Mouse (Mus musculus) mouse embryonic stem cell (cell line): ENCODE data around the gene Retreg1.

Experiments
- in situ Hi-C, 2 experiments: fragments of 300-500 bp; cut with MboI; formaldehyde crosslinking; loops; 1 replicate in 1 of 2; 3 replicates in 1 of 2; pipeline ENCODE4 v1.14.3; 2019 to 2020; ENCODE audit warnings: low sequenced_read_pairs in 2 of 2, low pct_unique_long_range_greater_than_20kb in 1 of 2, mixed read lengths in 1 of 2; ENCODE audit not compliant: unreplicated experiment in 1 of 2

Gene Retreg1

GRCm38 (mm10) chr15:25821981-25822380, 21.0 kb upstream of the Retreg1 start:
- in situ Hi-C loops, result no loop called here

- in situ Hi-C loops, result no loop called here
These were observed 20.3 kb upstream of the Retreg1 start for GRCm38 (mm10) chr15:25822656-25823055.

DNA sequence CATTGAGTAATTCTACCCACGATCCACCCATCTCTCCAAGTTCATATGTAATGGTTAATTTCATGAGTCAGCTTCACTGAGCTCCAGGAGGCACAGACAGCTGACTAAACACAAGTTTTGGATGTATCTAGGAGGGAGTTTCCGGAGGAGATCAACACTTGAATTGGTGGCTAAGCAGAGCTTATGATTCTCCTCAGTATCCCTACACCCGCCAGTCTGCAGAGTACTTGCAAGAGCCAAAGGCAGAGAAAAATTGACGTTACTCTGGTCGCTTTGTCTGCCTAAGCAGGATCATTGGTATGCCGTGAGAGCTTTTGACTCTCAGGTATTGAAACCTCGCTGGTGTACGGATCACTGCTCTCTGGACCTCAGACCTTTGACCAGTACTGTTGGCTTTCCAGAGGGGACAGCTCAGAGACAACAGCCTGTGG, 16.4 kb upstream of the Retreg1 start:
- in situ Hi-C loops, result no loop called here

DNA sequence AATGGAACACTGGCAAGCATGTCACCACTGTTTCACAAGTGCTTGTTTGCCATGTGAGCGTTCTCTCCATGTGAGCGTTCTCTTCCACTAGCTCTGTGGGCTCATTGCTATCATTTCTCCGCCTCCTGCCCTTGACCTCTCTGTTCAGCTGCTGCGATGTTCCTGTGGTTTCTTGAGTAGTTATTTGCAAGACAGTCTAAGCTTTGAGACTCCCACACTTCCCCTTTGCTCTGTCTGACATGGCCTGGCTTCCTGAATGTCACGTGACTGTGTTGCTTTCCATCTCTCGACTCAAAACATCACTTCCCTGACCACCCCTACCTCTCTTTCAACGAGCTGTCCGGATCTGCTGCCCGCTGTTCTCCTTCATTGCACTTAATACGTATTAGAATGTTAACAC, 14.5 kb upstream of the Retreg1 start:
- in situ Hi-C loops, result no loop called here

GRCm38 (mm10) chr15:25830426-25830825, 12.6 kb upstream of the Retreg1 start:
- in situ Hi-C loops, result no loop called here

- in situ Hi-C loops, result no loop called here
These were observed 8.7 kb upstream of the Retreg1 start for GRCm38 (mm10) chr15:25834282-25834681.

GRCm38 (mm10) chr15:25834920-25835674, 7.9 kb upstream of the Retreg1 start:
- in situ Hi-C loops, result no loop called here

- in situ Hi-C loops, result no loop called here
These were observed 406 bp upstream of the Retreg1 start for GRCm38 (mm10) chr15:25842462-25843085.

DNA sequence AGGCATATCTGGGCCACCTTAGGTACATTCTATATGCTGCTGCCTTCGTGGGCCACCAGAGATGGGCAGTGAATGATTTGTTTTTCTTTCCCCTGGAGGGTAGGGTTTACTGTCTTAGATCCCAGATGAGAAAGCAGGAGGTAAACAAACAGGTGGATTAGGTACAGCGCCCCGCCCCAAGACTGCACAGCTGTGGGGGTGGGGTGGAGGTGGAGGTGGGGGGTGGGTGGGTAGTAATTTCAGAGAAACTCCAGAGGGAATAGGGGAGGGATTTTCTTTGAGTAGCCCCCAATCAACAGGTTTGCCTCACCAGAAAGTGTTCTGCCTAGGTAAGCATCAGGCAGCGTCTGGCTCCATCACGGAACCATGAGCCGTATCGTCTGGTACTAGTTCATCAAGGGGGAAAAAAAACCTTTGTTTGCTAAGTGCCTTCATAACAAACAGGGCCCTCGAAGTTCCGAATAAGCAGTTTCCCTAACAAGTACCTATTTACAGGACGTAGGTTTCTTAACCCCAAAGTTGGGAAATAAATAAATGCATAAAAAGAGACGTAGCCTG, 1.1 kb downstream of the Retreg1 start:
- in situ Hi-C loops, result no loop called here

DNA sequence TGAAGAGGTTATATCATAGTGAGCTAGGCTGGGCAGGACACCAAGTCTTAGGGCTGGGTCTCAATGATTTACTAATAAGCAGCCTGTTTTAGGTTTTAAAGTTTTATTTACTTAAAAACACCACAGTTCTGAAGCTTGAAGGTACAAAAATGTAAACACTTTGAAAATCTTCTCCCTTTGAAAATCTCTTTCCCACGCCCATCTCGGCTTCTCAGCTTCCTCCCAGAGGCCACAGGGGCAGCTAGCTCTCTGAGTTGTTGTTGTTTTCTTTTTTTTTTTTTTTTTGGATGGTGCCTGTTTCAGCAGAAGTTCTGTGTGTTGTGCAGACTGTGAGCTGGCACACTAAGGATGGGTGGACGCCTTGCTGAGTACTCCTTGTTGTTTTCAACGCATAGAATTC, 1.8 kb downstream of the Retreg1 start:
- in situ Hi-C loops, result no loop called here

- in situ Hi-C loops, result no loop called here
These were observed 4.7 kb downstream of the Retreg1 start for GRCm38 (mm10) chr15:25847576-25848168.

GRCm38 (mm10) chr15:25850552-25850951, 7.6 kb downstream of the Retreg1 start:
- in situ Hi-C loops, result no loop called here

DNA sequence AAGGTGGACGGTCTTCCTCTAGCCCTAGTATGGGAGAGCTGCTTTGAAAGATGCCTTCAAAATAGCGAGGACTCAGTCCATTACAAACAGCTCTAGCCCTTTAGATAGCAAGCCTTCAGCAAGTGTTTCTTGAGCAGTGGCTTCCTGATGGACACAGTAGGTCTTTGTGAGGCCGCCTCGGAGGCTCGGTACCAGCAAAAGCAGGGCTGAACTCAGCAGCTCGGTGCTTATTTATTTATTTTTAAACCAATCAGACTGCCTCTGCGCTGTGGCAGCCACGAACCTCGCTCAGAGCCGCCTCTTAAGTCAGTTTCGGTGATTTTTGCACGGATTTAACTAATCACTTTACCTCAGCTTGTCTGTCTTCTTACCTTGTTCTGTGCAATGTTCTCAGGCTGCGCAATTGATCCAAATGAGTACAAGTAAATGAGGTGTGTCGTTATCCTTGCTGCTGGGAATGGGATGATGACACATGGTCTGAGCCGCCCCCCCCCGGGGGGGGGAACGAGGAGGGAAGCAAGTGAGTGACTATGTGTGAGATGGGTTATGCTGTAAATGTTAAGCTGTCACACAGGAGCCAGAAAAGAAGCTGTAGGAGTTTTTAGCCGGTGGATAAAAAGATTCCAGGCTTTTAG, 11.4 kb downstream of the Retreg1 start:
- in situ Hi-C loops, result no loop called here

DNA sequence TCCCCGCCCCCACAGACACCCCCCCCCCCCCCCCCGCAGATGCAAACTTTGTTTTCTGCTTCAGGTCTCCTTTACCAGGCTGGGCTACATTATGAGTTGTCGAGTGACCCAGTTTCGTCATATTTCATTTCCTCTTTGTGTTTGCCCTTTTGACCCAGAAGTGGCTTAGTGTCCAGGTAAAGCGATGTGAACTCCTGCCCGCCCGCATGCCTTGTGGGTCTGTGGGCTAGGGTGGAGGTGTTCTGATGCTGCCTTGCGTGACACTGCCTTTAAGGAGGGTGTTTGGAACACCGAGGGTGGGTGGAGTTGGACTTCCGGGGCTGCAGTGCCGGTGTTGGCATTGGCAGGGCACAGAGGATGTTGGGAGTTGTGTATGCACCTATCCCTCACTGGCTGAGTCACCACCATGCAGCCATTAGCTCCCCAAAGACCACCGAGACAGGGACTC, 15.7 kb downstream of the Retreg1 start:
- in situ Hi-C loops, result no loop called here

DNA sequence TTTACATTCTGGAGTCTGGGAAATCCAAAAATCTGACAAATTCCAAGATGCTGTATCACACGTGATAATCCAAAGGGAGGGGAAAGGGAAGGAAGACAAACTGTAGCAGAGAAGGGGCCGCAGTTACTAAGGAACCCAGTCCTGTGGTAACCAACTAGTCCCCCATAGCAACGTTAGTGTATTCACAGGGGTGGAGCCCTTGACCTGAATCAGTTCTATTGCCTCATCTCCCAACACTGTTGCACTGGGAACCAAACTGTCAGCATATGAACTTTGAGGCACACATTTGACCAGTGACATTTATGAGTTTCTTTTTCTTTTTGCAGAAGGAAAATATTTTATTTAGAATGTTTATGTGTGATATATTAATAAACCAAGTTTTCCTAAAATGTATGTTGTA, 16.5 kb downstream of the Retreg1 start:
- in situ Hi-C loops, result no loop called here

- in situ Hi-C loops, result no loop called here
These were observed 18.9 kb downstream of the Retreg1 start for GRCm38 (mm10) chr15:25861900-25862299.

GRCm38 (mm10) chr15:25865605-25866004, 22.6 kb downstream of the Retreg1 start:
- in situ Hi-C loops, result no loop called here

DNA sequence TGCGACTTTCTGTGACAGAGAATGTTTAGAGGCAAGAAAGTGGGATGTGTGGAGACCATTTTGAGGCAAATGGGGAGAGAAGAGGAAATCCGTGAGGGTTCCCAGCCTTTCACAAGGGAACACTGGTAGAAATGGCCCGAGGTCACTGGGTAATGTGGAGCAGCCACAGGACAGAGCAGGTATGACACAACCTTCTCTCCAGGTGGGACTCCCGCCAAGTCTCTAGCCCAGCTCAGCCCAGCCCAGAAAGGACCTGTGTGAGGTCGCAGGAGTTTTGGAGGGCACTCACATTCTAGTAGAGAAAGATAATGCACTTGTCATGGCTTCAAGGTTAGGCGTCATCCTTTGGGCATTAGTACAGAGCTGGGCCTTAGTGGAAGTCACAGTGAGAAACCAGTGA, 23.1 kb downstream of the Retreg1 start:
- in situ Hi-C loops, result no loop called here

DNA sequence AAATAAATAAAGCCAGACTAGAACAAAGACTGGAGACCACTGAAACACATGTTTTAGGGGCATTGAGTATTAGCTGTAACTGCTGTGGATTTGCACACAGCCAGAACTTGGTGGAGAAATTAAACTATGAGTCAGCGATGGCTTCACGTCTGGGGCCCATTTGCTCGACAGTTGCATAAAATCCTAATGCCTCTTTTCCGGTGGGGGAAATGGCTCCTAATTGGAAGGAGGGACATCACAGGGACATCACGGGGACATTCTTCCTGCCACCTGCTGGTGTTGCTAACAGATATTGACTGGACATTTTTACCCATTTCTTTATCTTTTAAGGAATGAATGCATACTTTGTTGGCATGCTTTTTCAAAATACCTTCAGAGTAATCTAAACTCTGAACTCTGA, 26.1 kb downstream of the Retreg1 start:
- in situ Hi-C loops, result no loop called here
